Mouse (Mus musculus) erythroblast, embryonic 14.5 days (primary cell): ENCODE data around the gene Shroom3. TPM values are rescaled to one million over a fixed set of nuclear protein-coding genes. Genes with fewer than 3 reads are reported as not detected.

Experiments used
- H3K27me3 ChIP-seq: 2 replicates; pipeline ENCODE4 v1.6.1; 2012; ENCODE audit warnings: inconsistent platforms; ENCODE audit not compliant: control insufficient read depth
- H3K36me3 ChIP-seq: 2 replicates; pipeline ENCODE4 v1.6.1; 2012; ENCODE audit warnings: mild to moderate bottlenecking, inconsistent platforms; ENCODE audit not compliant: control insufficient read depth
- H3K4me1 ChIP-seq: 2 replicates; pipeline ENCODE4 v1.6.1; 2012; ENCODE audit warnings: inconsistent platforms; ENCODE audit not compliant: control insufficient read depth
- H3K4me3 ChIP-seq: replicated peaks from 2 replicates; pipeline ENCODE3; 2012; ENCODE audit warnings: moderate library complexity, mild to moderate bottlenecking, inconsistent platforms
- H3K9me3 ChIP-seq: 2 replicates; pipeline ENCODE4 v1.6.1; 2012; ENCODE audit warnings: low read length, inconsistent platforms, mixed read lengths; ENCODE audit not compliant: control insufficient read depth
- GATA1 ChIP-seq: IDR thresholded peaks from 2 replicates; pipeline ENCODE4 v1.6.1; 2012; ENCODE audit warnings: low read length, inconsistent platforms, mixed read lengths
- TAL1 ChIP-seq: IDR thresholded peaks from 3 replicates; pipeline ENCODE4 v1.6.1; 2012; ENCODE audit warnings: low read length, inconsistent platforms, mixed read lengths
- polyA plus RNA-seq: library from polyadenylated mRNA; stranded (reverse); fragments of >175 nt; gene quantifications from 2 replicates; pipeline ENCODE4 v1.2.3, GENCODE M21; 2012

Gene Shroom3
- polyA plus RNA-seq, 1 experiment = 0.04 TPM

- Histone ChIP-seq H3K4me1 (no peaks in the 10 kb centered on the region), H3K9me3 (no peaks in the 10 kb centered on the region), H3K4me3 (no peak overlapping the region), H3K27me3 (no peaks in the 10 kb centered on the region), H3K36me3 (no peaks in the 10 kb centered on the region)
- no peak for TF ChIP-seq TAL1
- TF ChIP-seq GATA1 = no peak
Measured at GRCm38 (mm10) chr5:92994861-92995260, 311.6 kb downstream of the Shroom3 start.

GRCm38 (mm10) chr5:92997428-92998120, 314.3 kb downstream of the Shroom3 start:
- no peaks in the 10 kb centered on the region for H3K27me3 ChIP-seq

GRCm38 (mm10) chr5:92998494-92999016, 315.3 kb downstream of the Shroom3 start:
- Histone ChIP-seq H3K27me3 (no peaks in the 10 kb centered on the region), H3K4me3 (no peak overlapping the region), H3K36me3 (no peaks in the 10 kb centered on the region), H3K9me3 (no peaks in the 10 kb centered on the region), H3K4me1 (no peaks in the 10 kb centered on the region)
- TF ChIP-seq GATA1 (no peak), TAL1 (no peak)

More at GRCm38 (mm10) chr5:92997428-92998120, 314.3 kb downstream of the Shroom3 start:
- Histone ChIP-seq H3K4me3 (no peak overlapping the region), H3K36me3 (no peaks in the 10 kb centered on the region), H3K9me3 (no peaks in the 10 kb centered on the region), H3K4me1 (no peaks in the 10 kb centered on the region)
- TF ChIP-seq GATA1 (no peak), TAL1 (no peak)

- no peaks in the 10 kb centered on the region for H3K4me1 ChIP-seq
- H3K9me3 ChIP-seq = no peaks in the 10 kb centered on the region
- H3K36me3 ChIP-seq = no peaks in the 10 kb centered on the region
- peaks cover 2% of the 10 kb centered on the region; the same call in 1 of the 2 replicates for H3K27me3 ChIP-seq
- TF ChIP-seq TAL1 (no peak), GATA1 (no peak)
- H3K4me3 ChIP-seq = no peak overlapping the region
Measured at GRCm38 (mm10) chr5:93000060-93000459, 316.8 kb downstream of the Shroom3 start.

GRCm38 (mm10) chr5:93000774-93001757, 317.8 kb downstream of the Shroom3 start:
- H3K27me3 ChIP-seq = peaks cover 12% of the 10 kb centered on the region
- H3K36me3 ChIP-seq = no peaks in the 10 kb centered on the region
- TF ChIP-seq GATA1 = no peak
- no peak for TF ChIP-seq TAL1
- no peaks in the 10 kb centered on the region for H3K4me1 ChIP-seq
- H3K4me3 ChIP-seq = no peak overlapping the region
- H3K9me3 ChIP-seq = no peaks in the 10 kb centered on the region

GRCm38 (mm10) chr5:93002615-93003014, 319.4 kb downstream of the Shroom3 start:
- H3K4me1 ChIP-seq = no peaks in the 10 kb centered on the region
- no peaks in the 10 kb centered on the region for H3K9me3 ChIP-seq
- TF ChIP-seq TAL1 = no peak
- no peak for TF ChIP-seq GATA1
- no peak overlapping the region for H3K4me3 ChIP-seq
- peaks cover 14% of the 10 kb centered on the region for H3K27me3 ChIP-seq
- H3K36me3 ChIP-seq = no peaks in the 10 kb centered on the region

- TF ChIP-seq GATA1 (no peak), TAL1 (no peak)
- no peaks in the 10 kb centered on the region for H3K36me3 ChIP-seq
- no peak overlapping the region for H3K4me3 ChIP-seq
- no peaks in the 10 kb centered on the region for H3K4me1 ChIP-seq
- H3K27me3 ChIP-seq = peaks cover 14% of the 10 kb centered on the region
- no peaks in the 10 kb centered on the region for H3K9me3 ChIP-seq
Measured at GRCm38 (mm10) chr5:93005229-93005814, 322.1 kb downstream of the Shroom3 start.

GRCm38 (mm10) chr5:93005815-93006341, 322.6 kb downstream of the Shroom3 start:
- Histone ChIP-seq H3K27me3 (peaks cover 14% of the 10 kb centered on the region), H3K36me3 (no peaks in the 10 kb centered on the region), H3K4me1 (no peaks in the 10 kb centered on the region), H3K9me3 (no peaks in the 10 kb centered on the region), H3K4me3 (no peak overlapping the region)
- no peak for TF ChIP-seq GATA1
- no peak for TF ChIP-seq TAL1

- Histone ChIP-seq H3K4me1 (no peaks in the 10 kb centered on the region), H3K36me3 (no peaks in the 10 kb centered on the region), H3K9me3 (no peaks in the 10 kb centered on the region), H3K4me3 (no peak overlapping the region), H3K27me3 (peaks cover 14% of the 10 kb centered on the region)
- TF ChIP-seq TAL1 (no peak), GATA1 (no peak)
Measured at GRCm38 (mm10) chr5:93008256-93008655, 325.0 kb downstream of the Shroom3 start.

Other genes starting within 250 kb of the Shroom3 start
- 0.61 and 0.63 TPM in 2 replicates for gene Nup54, start 248.2 kb upstream of the Shroom3 start, polyA plus RNA-seq
- gene Scarb2, start 176.6 kb upstream of the Shroom3 start, polyA plus RNA-seq = 0.07 and 0.14 TPM in 2 replicates
- gene Fam47e, start 128.4 kb upstream of the Shroom3 start, polyA plus RNA-seq = not detected in 2 replicates
- 0.20 TPM in 1 of 2 replicates, not detected in the other for gene Stbd1, start 80.4 kb upstream of the Shroom3 start, polyA plus RNA-seq
- gene Ccdc158, start 8.2 kb upstream of the Shroom3 start, polyA plus RNA-seq = not detected in 2 replicates